Mouse (Mus musculus): ENCODE measurements around the gene Prdm10.

Prdm10 gene

GRCm38 (mm10) chr9:31363698-31364609, 83.6 kb downstream of the Prdm10 start:
- no peak for DNase-seq (ENCODE audit: low spot score)

GRCm38 (mm10) chr9:31365086-31365485, 84.7 kb downstream of the Prdm10 start:
- no peak for DNase-seq (ENCODE audit: low spot score)

GRCm38 (mm10) chr9:31371740-31372139, 91.4 kb downstream of the Prdm10 start:
- no peak for DNase-seq (ENCODE audit: low spot score)

- DNase-seq (ENCODE audit: low spot score) = no peak
Observed at GRCm38 (mm10) chr9:31376661-31377060, 96.3 kb downstream of the Prdm10 start.

GRCm38 (mm10) chr9:31384786-31385499, 104.6 kb downstream of the Prdm10 start:
- no peak for DNase-seq (ENCODE audit: low spot score)

GRCm38 (mm10) chr9:31385500-31385869, 105.1 kb downstream of the Prdm10 start:
- no peak for DNase-seq (ENCODE audit: low spot score)

GRCm38 (mm10) chr9:31385947-31386354, 105.6 kb downstream of the Prdm10 start, which contains the start of gene Nfrkb:
Gene Nfrkb, plus strand, starts transcription at chr9:31386192.
- DNase-seq (ENCODE audit: low spot score) = peak; percentile 90

- DNase-seq (ENCODE audit: low spot score) = peak; percentile 32
Observed at GRCm38 (mm10) chr9:31386368-31387180, 106.2 kb downstream of the Prdm10 start.

GRCm38 (mm10) chr9:31387206-31387605, 106.9 kb downstream of the Prdm10 start:
- DNase-seq (ENCODE audit: low spot score) = peak; percentile 4

- peak; percentile 53 for DNase-seq (ENCODE audit: low spot score)
Observed at GRCm38 (mm10) chr9:31400441-31400840, 120.1 kb downstream of the Prdm10 start.

- DNase-seq (ENCODE audit: low spot score) = no peak
Observed at GRCm38 (mm10) chr9:31404311-31404710, 124.0 kb downstream of the Prdm10 start.

- DNase-seq (ENCODE audit: low spot score) = no peak
Observed at GRCm38 (mm10) chr9:31405217-31405616, 124.9 kb downstream of the Prdm10 start.

GRCm38 (mm10) chr9:31412165-31412564, 131.8 kb downstream of the Prdm10 start:
- no peak for DNase-seq (ENCODE audit: low spot score)

- no peak for DNase-seq (ENCODE audit: low spot score)
Observed at GRCm38 (mm10) chr9:31418821-31419220, 138.5 kb downstream of the Prdm10 start.

GRCm38 (mm10) chr9:31422143-31422542, 141.8 kb downstream of the Prdm10 start:
- peak; percentile 48 for DNase-seq (ENCODE audit: low spot score)

GRCm38 (mm10) chr9:31428971-31429370, 148.6 kb downstream of the Prdm10 start:
- DNase-seq (ENCODE audit: low spot score) = no peak

GRCm38 (mm10) chr9:31430011-31430410, 149.7 kb downstream of the Prdm10 start:
- no peak for DNase-seq (ENCODE audit: low spot score)

All from c-Kit-positive CD71-positive TER-119-positive erythroid progenitor cells, embryonic 14.5 days (primary cell).